ENCODE assay signal across 8 mouse cellular contexts in the genomic region with DNA sequence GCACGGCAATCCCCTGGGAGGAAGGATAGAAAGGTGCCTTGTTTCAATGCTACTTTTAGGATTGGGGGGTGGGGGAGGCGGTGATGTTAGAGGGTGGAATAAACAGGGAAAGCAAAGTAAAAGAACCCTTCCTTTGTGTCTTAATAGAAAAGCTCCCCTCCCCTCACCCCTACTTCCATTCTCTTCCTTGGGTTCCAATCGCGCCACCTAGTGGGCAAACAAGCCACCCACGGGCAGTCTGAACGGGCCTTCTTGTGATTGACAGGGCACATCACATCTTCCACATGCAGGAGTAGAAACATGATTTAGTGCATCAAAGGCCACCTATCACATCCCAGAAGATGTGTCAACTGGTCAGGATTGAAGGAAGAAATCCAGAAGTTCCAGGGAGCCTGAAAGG. TPM values are rescaled to one million over a fixed set of nuclear protein-coding genes. Genes with fewer than 3 reads are reported as not detected.
DNase-seq lines count a peak whose midpoint lies in the region; ATAC-seq and TF ChIP-seq lines count a peak whose summit lies in the region.

No protein-coding gene starts in this region.

- WGBS in intestine, postnatal 0 days = 27% methylated on average over 6 of the region's 6 CpGs
- WGBS in intestine, embryonic 15.5 days = 31% methylated on average over 6 of the region's 6 CpGs

- no peak for TF ChIP-seq POLR2A in cortical plate, adult 2 months (IDR thresholded peaks at IDR 0.05; ENCODE audit: extremely low read depth, insufficient read depth, low read length)

- no peaks in the 10 kb centered on the region for H3K9me3 ChIP-seq in intestine, postnatal 0 days (ENCODE audit: control insufficient read depth)
- no peaks in the 10 kb centered on the region for H3K9me3 ChIP-seq in intestine, embryonic 15.5 days

- no peak overlapping the region for H3K27ac ChIP-seq in intestine, postnatal 0 days (ENCODE audit: low read depth, low read length)
- H3K27ac ChIP-seq in intestine, embryonic 15.5 days = no peak overlapping the region
- H3K27ac ChIP-seq in cortical plate, adult 2 months (ENCODE audit: insufficient read depth, low read length) = no peak overlapping the region
- H3K27ac ChIP-seq in layer of hippocampus, adult 2 months = no peak overlapping the region

- peak; percentile 94 for DNase-seq in R1 (ENCODE audit: low read depth, low spot score)
- peak; percentile 74 to 81 for DNase-seq in layer of hippocampus, adult 2 months (ENCODE audit: low spot score in 2 of 2)
- peak; percentile 66 for DNase-seq in lung, postnatal 36 days
- DNase-seq in spleen, postnatal 4 days (ENCODE audit: low spot score in 2 of 2) = peak; percentile 60 to 87
- no peak for DNase-seq in gastrocnemius, postnatal 4 days (ENCODE audit: low spot score in 2 of 2)

- no peak for ATAC-seq in intestine, postnatal 0 days
- no peak for ATAC-seq in intestine, embryonic 15.5 days

- H3K36me3 ChIP-seq in intestine, postnatal 0 days (ENCODE audit: control insufficient read depth, insufficient read depth) = no peaks in the 10 kb centered on the region
- H3K36me3 ChIP-seq in intestine, embryonic 15.5 days = no peaks in the 10 kb centered on the region

- H3K9ac ChIP-seq in intestine, postnatal 0 days (ENCODE audit: low read depth, low read length) = no peak overlapping the region
- H3K9ac ChIP-seq in intestine, embryonic 15.5 days = no peak overlapping the region

- no peak overlapping the region for H3K4me2 ChIP-seq in intestine, postnatal 0 days (replicated peaks; ENCODE audit: low read depth)
- H3K4me2 ChIP-seq in intestine, embryonic 15.5 days (replicated peaks) = no peak overlapping the region

- peak; percentile 62 for TF ChIP-seq CTCF in intestine, postnatal 0 days (IDR thresholded peaks at IDR 0.05; ENCODE audit: low read depth)
- peak; percentile 64 for TF ChIP-seq CTCF in cortical plate, adult 2 months (IDR thresholded peaks at IDR 0.05; ENCODE audit: extremely low read depth, insufficient read depth, low read length)
- TF ChIP-seq CTCF in layer of hippocampus, adult 2 months (conservative IDR thresholded peaks at IDR 0.05) = peak; percentile 84

- H3K27me3 ChIP-seq in intestine, postnatal 0 days (replicated peaks; ENCODE audit: control insufficient read depth, insufficient read depth, low read length) = no peaks in the 10 kb centered on the region
- H3K27me3 ChIP-seq in intestine, embryonic 15.5 days (replicated peaks) = no peaks in the 10 kb centered on the region

- no peak overlapping the region for H3K4me3 ChIP-seq in intestine, postnatal 0 days (ENCODE audit: low read depth, low read length)
- H3K4me3 ChIP-seq in intestine, embryonic 15.5 days (replicated peaks) = no peak overlapping the region
- no peak overlapping the region for H3K4me3 ChIP-seq in cortical plate, adult 2 months (ENCODE audit: insufficient read depth, low read length)
- H3K4me3 ChIP-seq in layer of hippocampus, adult 2 months = no peak overlapping the region

- no peaks in the 10 kb centered on the region for H3K4me1 ChIP-seq in intestine, postnatal 0 days (replicated peaks; ENCODE audit: control insufficient read depth, insufficient read depth, low read length)
- no peaks in the 10 kb centered on the region for H3K4me1 ChIP-seq in intestine, embryonic 15.5 days (replicated peaks)
- H3K4me1 ChIP-seq in cortical plate, adult 2 months (ENCODE audit: control insufficient read depth, insufficient read depth, low read length) = no peaks in the 10 kb centered on the region

RNA-seq across cellular contexts. Expression of a gene that starts 41.2 kb away (rescaled TPM):
- polyA plus RNA-seq in intestine, postnatal 0 days (2015; fragmentation: Nextera tagmentation; extraction: Ambion mirVana) = 145 and 153 TPM in 2 replicates
- polyA plus RNA-seq in intestine, embryonic 15.5 days (2015; fragmentation: Nextera tagmentation; extraction: Ambion mirVana) = 163 and 172 TPM in 2 replicates
- 78.3 and 80.0 TPM in 2 replicates for polyA plus RNA-seq in cortical plate, adult 2 months (2012; rRNA removed)
- total RNA-seq in layer of hippocampus, adult 2 months (2021) = 100 to 1,000 TPM; 105 to 108 TPM
- total RNA-seq in gastrocnemius, postnatal 4 days (2021) = 10 to 100 TPM; 82.2 to 88.1 TPM

RNA-seq across cellular contexts. Expression of a gene that starts 41.7 kb away (rescaled TPM):
- polyA plus RNA-seq in intestine, postnatal 0 days (2015; fragmentation: Nextera tagmentation; extraction: Ambion mirVana) = 2.8 and 3.1 TPM in 2 replicates
- polyA plus RNA-seq in intestine, embryonic 15.5 days (2015; fragmentation: Nextera tagmentation; extraction: Ambion mirVana) = 3.7 and 4.1 TPM in 2 replicates
- 0.66 and 0.92 TPM in 2 replicates for polyA plus RNA-seq in cortical plate, adult 2 months (2012; rRNA removed)
- not detected for total RNA-seq in layer of hippocampus, adult 2 months (2021)
- not detected for total RNA-seq in gastrocnemius, postnatal 4 days (2021)

Comparison
In these comparisons a context has a peak if more than half of its experiments do, and no peak if none do; other contexts are left out.
1. DNase-seq: peak in R1 (single experiment), layer of hippocampus, adult 2 months (2 of 2), lung, postnatal 36 days (single experiment) and spleen, postnatal 4 days (2 of 2); none in gastrocnemius, postnatal 4 days (0 of 2).
2. Peak in every context shown above with its lines, with median percentiles within 50 percentile points of each other: CTCF ChIP-seq.